Mouse (Mus musculus): ENCODE data around the gene Tfb1m.

Tfb1m gene

GRCm38 (mm10) chr17:3557331-3558311 lies at the start of gene Tfb1m:
Tfb1m (minus strand) TSS chr17:3557781.
- peak; percentile 100 for DNase-seq

GRCm38 (mm10) chr17:3602954-3603672 lies 45.5 kb upstream of the Tfb1m start:
- DNase-seq = no peak

GRCm38 (mm10) chr17:3598393-3598792 lies 40.8 kb upstream of the Tfb1m start:
- DNase-seq = no peak

- DNase-seq = no peak
Measured at GRCm38 (mm10) chr17:3597866-3598265, 40.3 kb upstream of the Tfb1m start.

GRCm38 (mm10) chr17:3597130-3597529 lies 39.5 kb upstream of the Tfb1m start:
- DNase-seq = no peak

- DNase-seq = peak; percentile 81
Measured at GRCm38 (mm10) chr17:3570876-3571275, 13.3 kb upstream of the Tfb1m start.

- no peak for DNase-seq
Measured at GRCm38 (mm10) chr17:3562405-3562804, 4.8 kb upstream of the Tfb1m start.

- DNase-seq = no peak
Measured at GRCm38 (mm10) chr17:3560534-3560933, 3.0 kb upstream of the Tfb1m start.

- DNase-seq = peak; percentile 79
Measured at GRCm38 (mm10) chr17:3558356-3558870, 832 bp upstream of the Tfb1m start.

- DNase-seq = no peak
Measured at GRCm38 (mm10) chr17:3556251-3556650, 1.3 kb downstream of the Tfb1m start.

GRCm38 (mm10) chr17:3547725-3548124 lies 9.9 kb downstream of the Tfb1m start:
- no peak for DNase-seq

GRCm38 (mm10) chr17:3541033-3541432 lies 16.5 kb downstream of the Tfb1m start:
- no peak for DNase-seq

- DNase-seq = no peak
Measured at GRCm38 (mm10) chr17:3540304-3540703, 17.3 kb downstream of the Tfb1m start.

GRCm38 (mm10) chr17:3533425-3533824 lies 24.2 kb downstream of the Tfb1m start:
- DNase-seq = no peak

GRCm38 (mm10) chr17:3532254-3532653 lies 25.3 kb downstream of the Tfb1m start, which contains the start of gene Cldn20:
Cldn20 (plus strand) TSS chr17:3532554.
- DNase-seq = no peak

- no peak for DNase-seq
Measured at GRCm38 (mm10) chr17:3531641-3532040, 25.9 kb downstream of the Tfb1m start.

GRCm38 (mm10) chr17:3530549-3530948 lies 27.0 kb downstream of the Tfb1m start:
- no peak for DNase-seq

- DNase-seq = no peak
Measured at GRCm38 (mm10) chr17:3529523-3529922, 28.1 kb downstream of the Tfb1m start.

- no peak for DNase-seq
Measured at GRCm38 (mm10) chr17:3527841-3528471, 29.6 kb downstream of the Tfb1m start.

- peak; percentile 40 for DNase-seq
Measured at GRCm38 (mm10) chr17:3520344-3520743, 37.2 kb downstream of the Tfb1m start.

GRCm38 (mm10) chr17:3516406-3516805 lies 41.2 kb downstream of the Tfb1m start:
- peak; percentile 12 for DNase-seq

- peak; percentile 64 for DNase-seq
Measured at GRCm38 (mm10) chr17:3515851-3516250, 41.7 kb downstream of the Tfb1m start.

- DNase-seq = peak; percentile 22
Measured at GRCm38 (mm10) chr17:3514316-3514715, 43.3 kb downstream of the Tfb1m start.
